Mouse (Mus musculus) spleen, adult 2 months (tissue): ENCODE results near the gene Gm49369. TPM values are rescaled to one million over a fixed set of nuclear protein-coding genes. Genes with fewer than 3 reads are reported as not detected.
"Not testable (repeated sequence)": the region's sequence is repeated elsewhere in the genome, so short reads cannot be mapped to it uniquely, and the experiment has no call there.

Source experiments
- DNase-seq, 2 experiments: peaks; one replicate each; pipeline versions ENCODE4 v3.0.0 to v3.0.0-alpha.2; 2012 to 2021; ENCODE audit warnings: low spot score in 2 of 2, low read depth in 1 of 2
- H3K27ac ChIP-seq: fragments of 200-500 bp; 2 replicates; pipeline ENCODE4 v1.5.1; 2012; ENCODE audit warnings: low read length, inconsistent platforms; ENCODE audit not compliant: insufficient read depth
- H3K27me3 ChIP-seq: fragments of 200-500 bp; 2 replicates; pipeline ENCODE4 v1.6.1; 2012; ENCODE audit warnings: mild to moderate bottlenecking, moderate library complexity, low read length, inconsistent platforms; ENCODE audit not compliant: control insufficient read depth, insufficient read depth
- H3K36me3 ChIP-seq: fragments of 200-500 bp; 2 replicates; pipeline ENCODE4 v1.6.1; 2012; ENCODE audit warnings: mild to moderate bottlenecking, low read length, inconsistent platforms; ENCODE audit not compliant: control insufficient read depth, insufficient read depth
- H3K4me1 ChIP-seq: fragments of 200-500 bp; 2 replicates; pipeline ENCODE4 v1.6.1; 2011; ENCODE audit warnings: inconsistent platforms; ENCODE audit not compliant: control insufficient read depth, insufficient read depth, insufficient read length
- H3K4me3 ChIP-seq: fragments of 200-500 bp; 2 replicates; pipeline ENCODE4 v1.5.1; 2011; ENCODE audit warnings: mild to moderate bottlenecking, inconsistent platforms; ENCODE audit not compliant: insufficient read depth, insufficient read length; ENCODE audit errors: extremely low read depth
- CTCF ChIP-seq: fragments of 200-500 bp; IDR thresholded peaks from 2 replicates; pipeline ENCODE4 v1.5.1; 2011; ENCODE audit warnings: mild to moderate bottlenecking, inconsistent platforms; ENCODE audit not compliant: insufficient read depth, insufficient read length, insufficient replicate concordance; ENCODE audit errors: extremely low read depth
- POLR2A ChIP-seq: fragments of 200-500 bp; IDR thresholded peaks from 2 replicates; pipeline ENCODE4 v1.6.1; 2011; ENCODE audit warnings: low read depth, low read length, inconsistent platforms
- WGBS: fragments of 180-500 bp; shearing (Covaris S2); methylation state at CpG from one replicate; pipeline ENCODE4 v1.1.7; 2018; 5-methylcytosine and 5-hydroxymethylcytosine counted together
- polyA plus RNA-seq: library from polyadenylated mRNA; depleted of rRNA; stranded (reverse); fragments of >200 nt; gene quantifications from 2 replicates; pipeline ENCODE4 v1.2.3, GENCODE M21; 2012

Gene Gm49369
- polyA plus RNA-seq, 1 experiment: not detected

GRCm38 (mm10) chr7:142407935-142408334 is 25.5 kb upstream of the Gm49369 start:
- DNase-seq: no peak
- no peaks in the 10 kb centered on the region for H3K27me3 ChIP-seq
- no peak overlapping the region for H3K4me3 ChIP-seq
- H3K36me3 ChIP-seq: no peaks in the 10 kb centered on the region
- 53% methylated on average over 4 of the region's 4 CpGs for WGBS
- H3K27ac ChIP-seq: no peak overlapping the region
- H3K4me1 ChIP-seq: no peaks in the 10 kb centered on the region; the same call in 1 of the 2 replicates
- TF ChIP-seq POLR2A (no peak), CTCF (no peak)

GRCm38 (mm10) chr7:142405134-142405533 is 22.7 kb upstream of the Gm49369 start:
- DNase-seq, H3K4me3 ChIP-seq, H3K27ac ChIP-seq, H3K36me3 ChIP-seq, H3K4me1 ChIP-seq, H3K27me3 ChIP-seq: not testable (repeated sequence)
- WGBS: 94% methylated on average over 5 of the region's 5 CpGs

- H3K27me3 ChIP-seq: no peaks in the 10 kb centered on the region
- H3K4me3 ChIP-seq: no peak overlapping the region
- DNase-seq: no peak
- no peak overlapping the region for H3K27ac ChIP-seq
- H3K36me3 ChIP-seq: no peaks in the 10 kb centered on the region
- peaks cover 10% of the 10 kb centered on the region; the same call in 1 of the 2 replicates for H3K4me1 ChIP-seq
- no peak for TF ChIP-seq CTCF
- TF ChIP-seq POLR2A: no peak
- WGBS: 59% methylated on average over 4 of the region's 4 CpGs
Observed at GRCm38 (mm10) chr7:142403591-142403990, 21.1 kb upstream of the Gm49369 start.

GRCm38 (mm10) chr7:142400750-142401142 is 18.3 kb upstream of the Gm49369 start:
- no peak for DNase-seq
- H3K4me1 ChIP-seq: peaks cover 10% of the 10 kb centered on the region; the same call in 1 of the 2 replicates
- no peaks in the 10 kb centered on the region for H3K36me3 ChIP-seq
- TF ChIP-seq POLR2A (no peak), CTCF (no peak)
- no peak overlapping the region for H3K27ac ChIP-seq
- no peaks in the 10 kb centered on the region for H3K27me3 ChIP-seq
- H3K4me3 ChIP-seq: no peak overlapping the region
- 91% methylated on average over 7 of the region's 7 CpGs for WGBS

GRCm38 (mm10) chr7:142400112-142400749 is 17.8 kb upstream of the Gm49369 start:
- Histone ChIP-seq H3K4me3 (no peak overlapping the region), H3K36me3 (no peaks in the 10 kb centered on the region), H3K4me1 (peaks cover 10% of the 10 kb centered on the region; the same call in 1 of the 2 replicates), H3K27ac (no peak overlapping the region), H3K27me3 (no peaks in the 10 kb centered on the region)
- 66% methylated on average over 7 of the region's 7 CpGs for WGBS
- TF ChIP-seq CTCF: no peak
- TF ChIP-seq POLR2A: no peak
- DNase-seq: no peak

- Histone ChIP-seq H3K27me3 (no peaks in the 10 kb centered on the region), H3K27ac (peak overlapping the region; percentile 46), H3K4me3 (no peak overlapping the region), H3K4me1 (peaks cover 16% of the 10 kb centered on the region; the same call in 1 of the 2 replicates), H3K36me3 (no peaks in the 10 kb centered on the region)
- WGBS: 22% methylated on average over 1 of the region's 1 CpGs
- no peak for TF ChIP-seq CTCF
- TF ChIP-seq POLR2A: no peak
- DNase-seq: no peak
Observed at GRCm38 (mm10) chr7:142399250-142399649, 16.8 kb upstream of the Gm49369 start.

GRCm38 (mm10) chr7:142398052-142398451 is 15.6 kb upstream of the Gm49369 start:
- 22% methylated on average over 2 of the region's 2 CpGs for WGBS
- no peak for DNase-seq
- H3K4me1 ChIP-seq: peaks cover 26% of the 10 kb centered on the region; the same call in 1 of the 2 replicates
- H3K4me3 ChIP-seq: no peak overlapping the region
- peak overlapping the region; percentile 48 for H3K27ac ChIP-seq
- H3K36me3 ChIP-seq: no peaks in the 10 kb centered on the region
- no peaks in the 10 kb centered on the region for H3K27me3 ChIP-seq
- no peak for TF ChIP-seq CTCF
- no peak for TF ChIP-seq POLR2A
